Mouse (Mus musculus): ENCODE results near the gene Gm9736. TPM values are rescaled to one million over a fixed set of nuclear protein-coding genes. Genes with fewer than 3 reads are reported as not detected.
"Not testable (repeated sequence)": the region's sequence is repeated elsewhere in the genome, so short reads cannot be mapped to it uniquely, and the experiment has no call there.

Gene Gm9736
- total and polyA plus RNA-seq, 2 experiments from 2014 or later, result not detected

GRCm38 (mm10) chr10:77738929-77739328 lies 12.2 kb downstream of the Gm9736 start:
- Histone ChIP-seq H3K9ac (no peak overlapping the region), H3K27me3 (ENCODE audit: insufficient read depth, low read length) (no peaks in the 10 kb centered on the region), H3K9me3 (ENCODE audit: low read length) (peaks cover 4% of the 10 kb centered on the region; the same call in 1 of the 2 replicates), H3K36me3 (ENCODE audit: insufficient read depth) (no peaks in the 10 kb centered on the region), H3K4me2 (ENCODE audit: low read depth) (no peak overlapping the region), H3K4me1 (ENCODE audit: insufficient read depth) (no peaks in the 10 kb centered on the region), H3K27ac (ENCODE audit: low read depth, low read length) (no peak overlapping the region), H3K4me3 (ENCODE audit: low read depth, low read length) (no peak overlapping the region)
- WGBS, result 89% methylated on average over 4 of the region's 4 CpGs
- ATAC-seq (no peak), DNase-seq (no peak)
- TF ChIP-seq CTCF (IDR thresholded peaks at IDR 0.05; ENCODE audit: low read depth), result no peak

GRCm38 (mm10) chr10:77735928-77736327 lies 15.2 kb downstream of the Gm9736 start:
- ATAC-seq, result no peak
- H3K9me3 ChIP-seq (ENCODE audit: low read length), result peaks cover 4% of the 10 kb centered on the region; the same call in 1 of the 2 replicates
- no peak overlapping the region for H3K9ac ChIP-seq
- no peaks in the 10 kb centered on the region for H3K36me3 ChIP-seq (ENCODE audit: insufficient read depth)
- H3K27ac ChIP-seq (ENCODE audit: low read depth, low read length), result no peak overlapping the region
- H3K4me2 ChIP-seq (ENCODE audit: low read depth), result no peak overlapping the region
- no peak for DNase-seq
- no peak overlapping the region for H3K4me3 ChIP-seq (ENCODE audit: low read depth, low read length)
- H3K4me1 ChIP-seq (ENCODE audit: insufficient read depth), result no peaks in the 10 kb centered on the region
- WGBS, result 97% methylated on average over 1 of the region's 1 CpGs
- no peak for TF ChIP-seq CTCF (IDR thresholded peaks at IDR 0.05; ENCODE audit: low read depth)
- H3K27me3 ChIP-seq (ENCODE audit: insufficient read depth, low read length), result no peaks in the 10 kb centered on the region

- H3K4me3 ChIP-seq (ENCODE audit: low read depth, low read length), result no peak overlapping the region
- H3K4me2 ChIP-seq (ENCODE audit: low read depth), result no peak overlapping the region
- H3K9ac ChIP-seq, result no peak overlapping the region
- no peaks in the 10 kb centered on the region for H3K27me3 ChIP-seq (ENCODE audit: insufficient read depth, low read length)
- no peak; the same call in 1 of the 2 replicates for TF ChIP-seq CTCF (IDR thresholded peaks at IDR 0.05; ENCODE audit: low read depth)
- no peaks in the 10 kb centered on the region for H3K36me3 ChIP-seq (ENCODE audit: insufficient read depth)
- no peaks in the 10 kb centered on the region for H3K9me3 ChIP-seq (ENCODE audit: low read length)
- no peak for ATAC-seq
- H3K4me1 ChIP-seq (ENCODE audit: insufficient read depth), result no peaks in the 10 kb centered on the region
- DNase-seq, result no peak
- H3K27ac ChIP-seq (ENCODE audit: low read depth, low read length), result no peak overlapping the region
- WGBS, result 46% methylated on average over 4 of the region's 4 CpGs
Observed at GRCm38 (mm10) chr10:77729241-77729640, 21.9 kb downstream of the Gm9736 start.

- no peak for DNase-seq
- Histone ChIP-seq H3K27ac (ENCODE audit: low read depth, low read length) (no peak overlapping the region), H3K36me3 (ENCODE audit: insufficient read depth) (no peaks in the 10 kb centered on the region), H3K4me1 (ENCODE audit: insufficient read depth) (no peaks in the 10 kb centered on the region), H3K27me3 (ENCODE audit: insufficient read depth, low read length) (no peaks in the 10 kb centered on the region), H3K4me2 (ENCODE audit: low read depth) (no peak overlapping the region), H3K9ac (no peak overlapping the region), H3K4me3 (ENCODE audit: low read depth, low read length) (no peak overlapping the region), H3K9me3 (ENCODE audit: low read length) (no peaks in the 10 kb centered on the region)
- WGBS, result 61% methylated on average over 4 of the region's 4 CpGs
- no peak for ATAC-seq
- no peak for TF ChIP-seq CTCF (IDR thresholded peaks at IDR 0.05; ENCODE audit: low read depth)
Observed at GRCm38 (mm10) chr10:77728280-77728679, 22.9 kb downstream of the Gm9736 start.

- DNase-seq, result no peak
- ATAC-seq, result no peak
- H3K27ac ChIP-seq (ENCODE audit: low read depth, low read length), result no peak within 1 kb of the TSS
Observed at GRCm38 (mm10) chr10:77726186-77726585, 25.0 kb downstream of the Gm9736 start, which contains the start of gene Gm10100. TSS of gene Gm10100 (plus strand) at chr10:77726486.

GRCm38 (mm10) chr10:77724855-77725254 lies 26.3 kb downstream of the Gm9736 start:
- H3K27ac ChIP-seq (ENCODE audit: low read depth, low read length), result no peak overlapping the region
- DNase-seq (no peak), ATAC-seq (no peak)
- no peak for TF ChIP-seq CTCF (IDR thresholded peaks at IDR 0.05; ENCODE audit: low read depth)
- no peaks in the 10 kb centered on the region for H3K27me3 ChIP-seq (ENCODE audit: insufficient read depth, low read length)
- no peak overlapping the region for H3K4me3 ChIP-seq (ENCODE audit: low read depth, low read length)
- WGBS, result 72% methylated on average over 8 of the region's 8 CpGs
- no peak overlapping the region for H3K9ac ChIP-seq
- no peak overlapping the region for H3K4me2 ChIP-seq (ENCODE audit: low read depth)
- no peaks in the 10 kb centered on the region for H3K4me1 ChIP-seq (ENCODE audit: insufficient read depth)
- no peaks in the 10 kb centered on the region for H3K36me3 ChIP-seq (ENCODE audit: insufficient read depth)
- H3K9me3 ChIP-seq (ENCODE audit: low read length), result no peaks in the 10 kb centered on the region

More at GRCm38 (mm10) chr10:77726186-77726585, 25.0 kb downstream of the Gm9736 start, which contains the start of gene Gm10100:
- Histone ChIP-seq H3K4me2 (ENCODE audit: low read depth) (no peak within 1 kb of the TSS), H3K9me3 (ENCODE audit: low read length) (no peaks in the 10 kb centered on the region), H3K4me1 (ENCODE audit: insufficient read depth) (no peaks in the 10 kb centered on the region), H3K36me3 (ENCODE audit: insufficient read depth) (no peaks in the 10 kb centered on the region), H3K27me3 (ENCODE audit: insufficient read depth, low read length) (no peaks in the 10 kb centered on the region), H3K4me3 (ENCODE audit: low read depth, low read length) (no peak within 1 kb of the TSS), H3K9ac (no peak within 1 kb of the TSS)
- no peak for TF ChIP-seq CTCF (IDR thresholded peaks at IDR 0.05; ENCODE audit: low read depth)
- WGBS, result 21% methylated on average over 3 of the region's 3 CpGs

- not testable (repeated sequence) for H3K27ac ChIP-seq (ENCODE audit: low read depth, low read length); H3K4me3 ChIP-seq (ENCODE audit: low read depth, low read length); ATAC-seq; H3K36me3 ChIP-seq (ENCODE audit: insufficient read depth); H3K9me3 ChIP-seq (ENCODE audit: low read length); H3K9ac ChIP-seq; H3K4me2 ChIP-seq (ENCODE audit: low read depth); H3K27me3 ChIP-seq (ENCODE audit: insufficient read depth, low read length); DNase-seq; H3K4me1 ChIP-seq (ENCODE audit: insufficient read depth)
- WGBS, result 73% methylated on average over 1 of the region's 1 CpGs
Observed at GRCm38 (mm10) chr10:77720299-77720698, 30.9 kb downstream of the Gm9736 start, which contains the start of gene Krtap12-1. TSS of gene Krtap12-1 (plus strand) at chr10:77720599.
